Mouse (Mus musculus) forelimb bud, embryonic 11.5 days (tissue): ENCODE data around the gene Rnf213.

Experiments used
- DNase-seq: peaks from one replicate; pipeline ENCODE4 v3.0.0-alpha.2; 2012; ENCODE audit warnings: low read depth, low spot score

Rnf213 gene

DNA sequence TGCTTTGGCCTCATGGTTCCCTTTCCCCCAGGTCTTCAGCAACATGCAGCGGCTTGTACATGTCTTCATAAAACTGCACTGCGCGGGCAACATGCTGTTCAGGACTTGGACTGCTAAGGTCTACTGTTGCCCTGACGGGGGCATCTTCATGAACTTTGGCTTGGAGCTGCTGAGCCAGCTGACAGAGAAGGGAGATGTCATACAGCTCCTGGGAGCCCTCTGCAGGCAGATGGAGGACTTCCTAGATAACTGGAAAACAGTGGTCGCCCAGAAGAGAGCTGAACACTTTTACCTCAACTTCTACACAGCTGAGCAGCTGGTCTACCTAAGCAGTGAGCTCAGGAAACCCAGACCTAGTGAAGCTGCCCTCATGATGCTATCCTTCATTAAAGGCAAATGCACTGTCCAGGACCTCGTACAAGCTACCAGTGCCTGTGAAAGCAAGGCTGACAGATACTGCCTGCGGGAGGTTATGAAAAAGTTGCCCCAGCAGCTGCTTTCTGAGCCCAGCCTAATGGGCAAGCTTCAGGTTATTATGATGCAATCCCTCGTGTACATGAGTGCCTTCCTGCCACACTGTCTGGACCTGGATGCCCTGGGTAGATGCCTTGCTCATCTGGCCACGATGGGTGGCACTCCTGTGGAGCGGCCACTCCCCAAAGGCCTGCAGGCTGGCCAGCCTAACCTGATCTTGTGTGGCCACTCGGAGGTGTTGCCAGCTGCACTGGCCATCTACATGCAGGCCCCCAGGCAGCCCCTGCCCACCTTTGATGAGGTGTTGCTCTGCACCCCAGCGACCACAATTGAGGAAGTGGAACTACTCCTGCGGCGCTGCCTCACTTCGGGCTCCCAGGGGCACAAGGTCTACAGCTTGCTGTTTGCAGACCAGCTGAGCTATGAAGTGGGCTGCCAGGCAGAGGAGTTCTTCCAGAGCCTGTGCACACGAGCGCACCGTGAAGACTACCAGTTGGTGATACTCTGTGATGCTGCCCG, 43.3 kb downstream of the Rnf213 start:
- no peak for DNase-seq

DNA sequence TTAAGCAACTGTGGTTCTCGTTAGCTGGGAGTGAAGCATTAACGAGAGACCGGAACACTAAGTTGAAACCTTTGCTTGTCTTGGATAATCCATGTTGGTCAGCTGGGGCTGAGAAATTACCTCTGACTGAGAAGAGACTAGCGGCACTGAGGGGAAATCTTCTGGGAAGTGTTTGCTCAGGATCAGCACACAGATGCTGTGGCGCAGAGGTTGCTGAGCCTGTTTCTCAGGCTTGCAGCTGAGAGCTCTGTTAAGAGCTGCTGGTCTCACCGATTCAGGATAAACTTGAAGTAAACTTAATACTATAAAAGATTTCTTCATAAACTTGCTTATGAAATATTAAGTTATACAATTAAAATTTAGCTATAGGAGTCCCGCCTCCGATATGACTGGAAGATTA, 45.9 kb downstream of the Rnf213 start:
- no peak for DNase-seq

DNA sequence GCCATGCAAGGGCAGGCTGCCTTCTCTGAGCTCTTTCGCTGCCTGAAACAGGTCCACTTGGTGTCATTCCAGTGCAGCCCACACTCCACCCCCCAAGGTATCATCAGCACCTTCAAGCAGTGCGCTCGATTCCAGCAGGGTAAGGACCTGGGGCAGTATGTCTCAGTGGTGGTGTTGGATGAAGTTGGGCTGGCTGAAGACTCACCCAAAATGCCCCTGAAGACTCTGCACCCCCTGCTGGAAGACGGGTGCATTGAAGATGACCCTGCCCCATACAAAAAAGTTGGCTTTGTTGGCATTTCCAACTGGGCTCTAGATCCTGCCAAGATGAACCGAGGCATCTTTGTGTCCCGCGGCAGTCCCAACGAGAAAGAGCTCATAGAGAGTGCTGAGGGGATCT, 49.3 kb downstream of the Rnf213 start:
- DNase-seq, result no peak

DNA sequence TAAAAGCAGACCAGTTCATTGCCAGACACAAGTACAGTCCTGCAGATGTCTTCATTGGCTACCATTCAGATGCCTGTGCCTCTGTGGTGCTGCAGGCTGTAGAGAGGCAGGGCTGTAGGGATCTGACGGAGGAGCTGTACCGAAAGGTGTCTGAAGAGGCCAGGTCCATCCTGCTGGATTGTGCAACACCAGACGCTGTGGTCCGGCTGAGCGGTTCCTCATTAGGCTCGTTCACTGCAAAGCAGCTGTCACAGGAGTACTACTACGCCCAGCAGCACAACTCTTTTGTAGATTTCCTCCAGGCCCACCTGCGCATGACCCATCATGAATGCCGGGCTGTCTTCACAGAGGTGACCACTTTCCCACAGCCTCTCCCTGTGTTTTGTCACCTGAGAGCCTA, 50.5 kb downstream of the Rnf213 start:
- DNase-seq, result no peak

DNA sequence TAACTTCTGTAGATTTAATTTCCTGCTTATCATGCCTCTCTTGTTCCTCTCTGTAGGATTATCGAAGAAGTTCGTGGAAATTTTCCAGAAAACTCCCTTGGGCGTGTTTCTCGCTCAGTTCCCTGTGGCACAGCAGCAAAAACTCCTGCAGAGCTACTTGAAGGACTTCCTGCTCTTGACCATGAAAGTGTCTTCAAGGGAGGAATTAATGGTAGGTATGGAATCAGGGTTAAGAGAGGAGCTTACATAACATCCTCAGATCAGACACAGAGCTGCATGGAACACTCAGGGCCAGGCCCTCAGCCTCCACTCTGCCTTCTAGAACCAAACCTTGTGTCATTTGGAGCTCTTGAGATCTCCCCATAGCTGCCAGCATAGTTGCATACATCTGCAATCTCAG, 63.2 kb downstream of the Rnf213 start:
- no peak for DNase-seq

DNA sequence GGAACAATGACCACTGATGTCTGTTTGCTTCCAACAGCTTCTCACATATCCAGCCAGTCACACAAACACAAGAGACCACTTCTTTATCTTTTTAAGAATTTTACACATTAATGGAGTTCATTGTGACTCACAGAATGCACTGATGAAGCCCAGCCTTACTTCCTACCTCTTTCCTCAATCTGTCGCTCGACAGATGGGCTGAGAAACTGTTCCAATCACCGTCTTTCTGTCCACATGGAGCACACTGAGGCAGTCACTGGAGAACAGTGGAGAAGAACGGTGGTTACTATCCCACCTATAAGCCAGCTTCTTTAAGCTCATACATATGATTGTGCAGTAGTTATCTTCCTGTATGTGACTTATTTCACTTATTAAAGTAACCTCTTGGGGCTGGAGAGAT, 85.0 kb downstream of the Rnf213 start:
- DNase-seq, result no peak

DNA sequence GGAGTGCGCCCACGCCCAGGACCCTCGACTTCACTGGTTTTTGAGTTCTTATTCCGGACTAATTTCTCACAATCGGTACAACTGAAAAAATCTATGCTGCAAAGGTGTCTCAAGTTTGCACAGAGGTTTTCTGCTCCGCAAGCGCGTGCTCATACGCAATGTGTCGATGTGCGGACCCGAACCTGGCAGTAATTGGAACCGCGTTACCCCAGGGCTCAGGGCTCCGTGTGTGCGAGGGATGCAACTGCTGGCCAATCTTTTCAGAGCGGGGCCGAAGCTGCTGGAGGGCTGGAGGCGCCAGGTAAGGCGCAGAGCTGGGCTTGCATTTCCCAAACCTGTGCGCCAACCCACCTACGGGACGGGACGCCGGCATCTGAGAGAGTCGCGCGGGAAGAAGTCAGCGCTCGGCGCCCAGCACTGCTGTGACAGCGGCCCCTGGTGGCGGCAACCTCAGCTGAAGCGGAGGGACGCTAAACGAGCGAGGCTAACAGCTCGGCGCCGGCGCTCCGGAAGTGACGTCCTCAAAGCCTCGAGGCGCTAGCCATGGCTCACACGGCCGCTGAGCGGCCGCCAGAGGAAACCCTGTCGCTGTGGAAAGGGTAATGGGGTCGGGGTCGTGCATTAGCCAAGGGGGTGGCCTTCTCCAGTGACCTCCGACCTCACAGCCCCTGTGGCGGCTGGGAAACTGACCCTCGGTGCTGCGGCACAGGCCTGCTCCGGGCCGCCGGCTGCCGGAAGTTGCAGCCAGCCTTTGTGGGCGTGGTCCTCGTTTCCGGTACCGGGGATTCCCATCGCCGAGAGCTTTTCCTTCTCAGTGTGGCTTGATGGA, 98.2 kb downstream of the Rnf213 start, which contains the start of gene Endov:
Gene Endov (plus strand): TSS at position 487 of the 829 bp plus-strand sequence.
- peak; percentile 97 for DNase-seq

DNA sequence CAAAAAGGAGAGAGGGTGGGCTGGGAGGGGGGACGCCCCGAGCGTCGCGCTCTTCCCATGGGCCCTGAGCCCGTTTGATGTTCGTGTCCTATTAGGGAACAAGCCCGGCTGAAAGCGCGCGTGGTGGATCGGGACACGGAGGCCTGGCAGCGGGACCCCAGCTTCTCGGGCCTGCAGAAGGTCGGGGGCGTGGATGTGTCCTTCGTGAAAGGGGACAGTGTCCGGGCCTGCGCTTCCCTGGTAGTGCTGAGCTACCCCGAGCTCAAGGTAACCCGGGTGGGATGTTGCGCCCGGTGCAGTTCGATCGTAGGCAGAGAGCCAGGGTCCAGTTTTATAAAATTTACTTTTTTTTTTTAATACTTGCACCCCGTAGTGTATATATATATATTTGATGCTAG, 98.8 kb downstream of the Rnf213 start:
- no peak for DNase-seq

DNA sequence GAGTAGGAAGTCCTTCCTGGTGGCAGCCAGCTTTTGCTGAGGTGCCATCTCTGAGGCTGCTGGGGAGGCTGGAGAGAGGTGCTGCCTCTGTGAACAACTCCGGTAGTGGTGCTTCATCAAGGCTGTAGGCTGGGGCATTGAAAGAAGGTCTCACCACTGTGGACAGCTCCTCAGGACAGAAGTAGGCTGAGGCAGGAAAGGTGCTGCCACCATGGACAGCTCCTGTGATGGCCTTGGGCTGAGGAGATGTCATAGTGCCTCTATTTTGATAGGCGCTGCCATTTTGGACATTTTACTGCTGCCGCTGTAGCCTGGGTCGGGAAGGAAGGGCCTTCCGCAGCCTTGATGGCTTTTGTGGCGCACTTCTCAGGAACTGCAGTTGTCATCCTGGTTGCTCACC, 99.9 kb downstream of the Rnf213 start:
- no peak for DNase-seq

DNA sequence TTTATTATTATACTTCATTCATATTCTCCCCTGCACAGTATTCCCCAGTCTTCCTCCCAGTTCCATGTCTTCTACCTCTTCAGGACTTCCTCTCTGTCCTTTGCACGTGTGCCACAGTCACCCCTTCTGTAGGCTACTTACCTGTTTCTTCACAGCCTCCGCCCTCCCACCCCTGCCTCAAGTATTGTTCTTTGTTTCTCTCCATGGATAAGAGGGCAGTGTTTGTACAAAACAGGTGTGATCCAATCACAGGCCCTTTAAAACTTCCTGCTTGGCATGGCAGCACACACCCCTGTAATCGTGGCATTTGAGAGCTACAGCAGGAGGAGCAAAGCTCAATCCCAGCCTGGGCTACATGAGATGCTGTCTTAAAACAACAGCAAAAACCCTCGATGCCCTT, 100.6 kb downstream of the Rnf213 start:
- DNase-seq, result no peak

DNA sequence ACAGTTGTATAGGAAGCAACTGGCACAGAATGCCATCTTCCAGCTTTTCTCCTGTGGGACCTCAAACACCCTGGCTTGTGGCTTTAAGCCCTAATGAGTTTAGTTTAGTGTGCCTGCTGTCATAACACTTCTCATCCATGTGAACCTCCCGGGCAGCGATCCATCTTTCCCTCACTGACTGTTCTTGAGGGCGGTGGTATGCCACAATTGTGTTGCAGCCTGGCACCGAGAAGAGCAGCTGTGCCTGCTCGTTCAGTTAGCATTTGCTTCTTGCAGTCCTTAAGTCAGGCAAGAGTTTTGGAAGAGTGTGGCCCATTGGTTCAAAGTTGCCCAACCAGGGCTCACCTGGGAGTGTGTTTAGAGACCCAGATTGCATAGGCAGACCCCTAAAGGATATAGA, 103.2 kb downstream of the Rnf213 start:
- DNase-seq, result no peak

DNA sequence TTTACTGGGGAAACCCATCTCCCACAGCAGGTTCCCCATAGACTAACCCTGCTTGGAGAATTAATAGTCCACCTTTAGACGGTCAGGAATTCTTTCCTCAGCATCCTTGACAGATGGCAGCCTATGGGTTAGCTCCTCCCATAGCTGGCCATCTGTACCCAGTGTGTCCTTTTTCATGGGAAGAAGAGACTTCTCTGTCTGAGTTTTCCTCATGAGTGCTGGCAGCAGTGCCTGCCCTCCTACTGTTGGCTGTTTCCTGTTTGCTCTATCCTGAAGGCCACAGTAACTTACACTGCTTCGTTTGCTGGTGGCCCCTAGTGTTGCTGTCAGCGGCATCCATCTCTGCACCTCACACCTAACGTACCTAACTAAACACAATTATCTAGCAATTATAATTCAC, 104.6 kb downstream of the Rnf213 start:
- no peak for DNase-seq

DNA sequence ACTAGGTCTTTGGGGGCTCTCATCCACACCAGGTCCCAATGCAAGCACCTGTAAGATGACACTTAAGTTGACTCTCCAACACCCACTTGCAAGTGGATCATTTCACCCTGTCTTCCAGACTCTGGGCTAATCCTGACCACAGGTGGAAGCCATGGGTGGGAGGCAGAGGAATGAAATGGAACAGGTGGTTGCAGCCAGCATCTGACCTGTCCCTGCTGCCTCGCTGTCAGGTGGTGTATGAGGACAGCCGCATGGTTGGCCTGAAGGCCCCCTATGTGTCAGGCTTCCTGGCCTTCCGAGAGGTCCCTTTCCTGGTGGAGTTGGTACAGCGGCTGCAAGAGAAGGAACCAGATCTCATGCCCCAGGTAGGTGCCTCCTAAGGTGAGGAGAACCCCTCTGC, 106.4 kb downstream of the Rnf213 start:
- no peak for DNase-seq

DNA sequence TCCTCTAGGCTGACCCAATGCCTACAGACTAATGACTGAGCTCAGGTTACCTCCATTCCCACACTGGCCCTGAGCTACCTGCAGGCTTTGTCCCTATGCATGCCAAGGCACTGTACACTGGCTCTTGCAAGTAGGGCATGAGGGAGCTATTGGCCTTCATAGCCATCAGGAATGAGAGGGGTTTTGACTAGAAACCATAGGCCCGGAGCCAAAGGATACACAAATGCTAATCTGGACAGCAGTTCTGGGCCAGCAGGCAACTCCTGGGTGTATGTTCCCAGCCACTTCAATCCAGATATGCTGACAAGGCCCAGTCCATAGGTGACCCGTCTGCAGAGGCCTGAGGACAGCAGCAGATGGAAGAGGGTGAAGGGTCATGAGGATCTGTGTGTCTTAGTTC, 107.1 kb downstream of the Rnf213 start:
- DNase-seq, result no peak

DNA sequence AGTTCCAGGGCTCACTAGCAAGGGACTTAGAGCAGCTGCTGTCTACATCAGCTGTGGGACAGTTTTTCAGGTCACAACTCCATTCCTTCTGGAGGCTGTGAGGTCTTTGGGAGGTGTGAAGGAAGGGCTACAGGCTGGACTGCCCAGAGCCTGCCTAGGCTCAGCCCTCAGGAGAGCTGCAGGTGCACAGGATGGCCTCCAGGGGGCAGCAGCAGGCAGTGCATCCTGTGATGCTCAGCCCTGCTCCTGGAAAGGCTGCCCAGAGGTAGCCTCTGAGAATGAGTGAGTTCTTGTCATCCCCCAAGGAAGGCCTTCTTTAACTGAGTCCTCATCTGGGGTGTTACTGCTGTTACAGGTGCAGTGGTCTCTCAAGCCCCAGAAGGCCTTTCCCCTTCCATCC, 110.8 kb downstream of the Rnf213 start:
- peak; percentile 75 for DNase-seq

DNA sequence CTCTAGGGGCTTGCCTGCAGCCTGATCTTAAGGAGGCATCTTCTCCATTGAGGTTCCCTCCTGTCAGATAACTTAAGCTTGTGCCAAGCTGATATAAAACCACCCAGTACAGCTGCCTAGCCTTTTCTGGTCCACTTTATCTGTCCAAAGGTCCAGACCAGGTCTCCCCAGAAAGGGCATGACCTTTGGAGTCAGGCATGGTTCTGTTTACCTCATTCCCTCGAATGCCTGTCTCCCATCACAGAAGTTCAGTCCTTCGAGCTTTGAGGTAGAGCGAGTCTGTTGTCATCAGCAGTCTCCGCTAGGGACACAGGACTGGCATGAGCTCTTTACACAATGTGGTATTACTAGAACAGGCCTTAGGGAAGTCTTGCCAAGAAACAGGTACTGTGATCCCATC, 113.5 kb downstream of the Rnf213 start:
- DNase-seq, result no peak

DNA sequence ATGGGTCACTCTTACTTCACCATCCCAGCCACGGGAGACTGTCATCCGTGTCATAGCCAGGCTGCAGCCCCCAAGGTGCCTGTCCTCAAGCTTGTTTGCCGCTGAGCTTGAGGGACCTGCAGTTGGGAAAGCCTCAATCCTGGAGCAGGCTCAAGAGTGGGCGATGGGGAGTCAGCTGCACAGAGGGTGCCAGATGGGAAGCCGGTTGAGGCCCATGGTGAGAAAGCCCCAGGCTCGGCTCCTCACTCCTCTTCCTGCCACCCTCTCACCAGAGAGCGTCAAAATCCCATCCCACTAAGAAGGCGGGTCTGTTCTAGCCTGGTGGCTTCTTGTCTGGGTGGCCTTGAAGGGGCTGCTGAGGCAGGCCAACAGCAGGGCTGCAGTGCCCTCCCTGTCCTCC, 114.9 kb downstream of the Rnf213 start:
- DNase-seq, result no peak

DNA sequence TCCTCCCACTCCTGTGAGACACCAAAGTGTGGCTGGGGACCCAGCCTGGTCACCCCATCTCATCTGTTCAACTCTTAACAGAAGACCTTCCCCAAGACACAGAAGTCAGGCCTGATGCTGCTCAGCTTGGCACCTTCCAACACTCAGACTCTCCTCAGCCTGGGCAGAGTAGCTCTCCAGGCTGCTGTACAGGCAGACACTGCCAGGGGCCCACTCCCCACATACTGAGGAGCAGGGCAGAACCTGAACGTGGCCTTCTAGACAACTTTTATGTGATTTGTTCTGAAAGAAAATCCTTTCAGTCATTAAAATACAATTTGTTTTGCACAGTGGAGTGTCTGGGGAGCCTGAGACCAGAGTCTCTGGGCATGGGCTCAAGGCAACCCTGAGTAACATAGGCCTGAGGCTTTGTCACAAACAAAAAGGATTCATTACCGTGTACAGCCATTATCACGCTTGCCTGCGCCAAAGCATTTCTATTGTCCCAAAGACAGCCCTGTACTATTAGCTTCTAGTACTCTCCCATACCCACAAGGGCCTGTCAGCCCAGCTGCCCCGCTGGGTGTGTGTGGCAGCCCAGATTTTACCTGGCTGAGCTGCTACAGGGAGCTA, 116.4 kb downstream of the Rnf213 start:
- no peak for DNase-seq

DNA sequence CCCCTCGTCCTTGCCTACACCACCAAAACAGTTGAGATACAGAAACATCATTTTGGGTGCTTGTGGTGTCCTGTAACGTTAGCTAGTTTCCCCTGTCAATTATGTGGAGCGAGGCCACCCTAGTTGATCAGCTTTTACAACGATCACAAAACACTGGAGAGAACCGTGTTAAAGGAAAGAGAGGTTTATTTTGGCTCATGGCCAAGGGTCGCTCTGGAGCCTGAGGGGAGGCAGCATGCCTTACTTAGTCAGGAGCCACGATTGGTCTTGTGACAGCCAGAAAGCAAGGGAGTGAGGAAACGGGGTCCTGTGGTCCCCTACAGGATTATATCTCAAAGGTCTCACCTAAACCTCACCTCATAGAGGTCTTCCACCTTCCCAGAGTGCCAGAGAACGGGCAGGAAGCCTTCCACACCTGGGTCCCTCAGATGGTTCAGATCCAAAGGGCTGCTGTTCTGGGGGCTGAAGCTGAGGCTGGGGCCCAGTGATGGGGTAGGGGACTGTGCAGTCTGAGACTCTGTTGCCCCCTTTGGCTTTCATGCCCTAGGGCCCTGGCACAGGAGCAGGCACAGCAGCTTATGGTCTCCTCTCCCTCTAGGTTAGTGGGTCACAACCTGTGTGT, 120.2 kb downstream of the Rnf213 start:
- DNase-seq, result peak; percentile 60

DNA sequence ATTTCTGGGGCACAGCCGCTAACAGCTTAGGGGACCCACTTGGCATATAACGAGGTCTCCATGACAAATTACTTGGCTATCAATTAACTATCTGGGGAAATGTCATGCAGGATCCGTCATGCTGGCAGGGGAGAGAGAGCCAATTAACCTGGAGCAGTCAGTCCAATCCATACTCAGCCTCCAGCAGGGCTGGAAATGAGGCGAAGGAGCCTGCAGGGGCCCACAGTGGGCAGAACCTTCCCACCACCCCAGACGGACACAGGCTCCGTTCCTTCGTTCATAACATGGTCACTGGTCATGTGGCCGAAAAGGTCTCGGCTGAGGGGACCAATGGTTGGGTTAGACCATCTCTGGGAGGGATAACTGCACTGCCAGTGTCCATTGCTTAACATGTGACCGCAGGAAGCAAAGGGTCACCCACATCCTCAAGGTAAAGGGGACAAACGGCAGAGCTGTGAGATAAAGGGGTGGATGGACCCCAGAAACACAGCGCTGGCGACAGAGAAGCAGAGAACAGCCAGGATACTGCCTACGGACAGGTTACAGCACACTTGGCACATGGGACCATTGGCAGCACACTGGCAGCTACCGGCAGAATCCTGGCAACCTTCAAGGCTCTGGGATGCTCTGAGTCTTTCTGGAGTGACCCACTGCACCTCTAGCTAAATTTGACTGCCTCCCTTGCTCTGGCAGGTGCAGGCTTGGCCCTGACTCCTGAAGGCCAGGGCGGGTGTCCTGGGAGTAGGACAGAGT, 121.4 kb downstream of the Rnf213 start:
- no peak for DNase-seq
